Mouse (Mus musculus) bone marrow macrophage, adult 2 months (primary cell): ENCODE measurements around the gene Atad3a.

Source experiments
- CTCF ChIP-seq: IDR thresholded peaks from 2 replicates; pipeline ENCODE4 v1.5.1; 2012; ENCODE audit warnings: low read depth, mild to moderate bottlenecking, low read length, moderate library complexity
- POLR2A ChIP-seq: IDR thresholded peaks from 2 replicates; pipeline ENCODE4 v1.6.1; 2012; ENCODE audit warnings: mild to moderate bottlenecking, low read depth, low read length, borderline replicate concordance

GRCm38 (mm10) chr4:155803340-155804041 lies 42.6 kb upstream of the Atad3a start:
- TF ChIP-seq POLR2A = no peak
- no peak for TF ChIP-seq CTCF
